Mouse (Mus musculus) ovary, postnatal 14 days (tissue): ENCODE results near the gene Dync1li1.
A peak's percentile ranks its signal among the peaks of the same experiment; 100 is the strongest.
"Not testable (repeated sequence)": the region's sequence is repeated elsewhere in the genome, so short reads cannot be mapped to it uniquely, and the experiment has no call there.

ENCODE experiments used
- DNase-seq: peaks from one replicate; pipeline ENCODE4 v3.0.0; 2022; ENCODE audit warnings: low spot score

Gene Dync1li1

DNA sequence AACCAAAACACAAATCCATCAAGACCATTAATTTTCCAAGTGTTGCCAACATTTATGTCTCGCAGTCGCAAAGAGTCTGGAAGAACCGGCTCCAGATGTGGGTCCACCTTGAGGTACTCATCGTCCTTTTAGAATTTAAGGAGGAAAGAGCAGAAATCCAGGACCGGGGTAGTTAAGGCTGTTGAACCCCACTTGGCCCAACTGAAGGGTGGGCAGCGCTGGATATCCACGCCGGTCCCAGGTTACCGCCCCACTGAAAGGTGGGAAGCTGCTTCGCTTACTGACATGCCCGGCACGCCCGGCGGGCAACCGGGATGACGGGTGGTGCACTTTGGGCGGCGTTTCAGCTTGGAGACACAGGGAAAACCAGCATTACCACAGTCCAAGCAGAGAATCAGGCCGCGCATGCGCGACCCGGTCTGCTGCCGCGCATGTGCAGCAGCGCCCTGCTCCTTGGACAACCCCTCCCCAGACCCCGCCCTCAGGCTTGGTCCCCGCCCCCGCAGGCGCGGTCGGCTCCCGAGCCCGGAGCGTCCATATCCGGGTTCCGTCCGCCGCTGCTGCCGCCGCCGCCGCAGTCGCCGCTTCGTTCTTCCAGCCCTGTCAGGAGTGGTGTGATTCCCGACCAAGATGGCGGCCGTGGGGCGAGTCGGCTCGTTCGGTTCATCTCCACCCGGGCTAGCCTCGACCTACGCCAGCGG lies at the start of gene Dync1li1:
Gene Dync1li1 (plus strand): TSS at position 539 of the 701 bp plus-strand sequence.
- DNase-seq = peak; percentile 97

- no peak for DNase-seq
These were observed 49.3 kb upstream of the Dync1li1 start for GRCm38 (mm10) chr9:114639186-114639748.

GRCm38 (mm10) chr9:114639839-114640646 lies 48.5 kb upstream of the Dync1li1 start, which contains the start of gene Cnot10:
Cnot10 (minus strand) TSS chr9:114640184.
- DNase-seq = peak; percentile 97

DNA sequence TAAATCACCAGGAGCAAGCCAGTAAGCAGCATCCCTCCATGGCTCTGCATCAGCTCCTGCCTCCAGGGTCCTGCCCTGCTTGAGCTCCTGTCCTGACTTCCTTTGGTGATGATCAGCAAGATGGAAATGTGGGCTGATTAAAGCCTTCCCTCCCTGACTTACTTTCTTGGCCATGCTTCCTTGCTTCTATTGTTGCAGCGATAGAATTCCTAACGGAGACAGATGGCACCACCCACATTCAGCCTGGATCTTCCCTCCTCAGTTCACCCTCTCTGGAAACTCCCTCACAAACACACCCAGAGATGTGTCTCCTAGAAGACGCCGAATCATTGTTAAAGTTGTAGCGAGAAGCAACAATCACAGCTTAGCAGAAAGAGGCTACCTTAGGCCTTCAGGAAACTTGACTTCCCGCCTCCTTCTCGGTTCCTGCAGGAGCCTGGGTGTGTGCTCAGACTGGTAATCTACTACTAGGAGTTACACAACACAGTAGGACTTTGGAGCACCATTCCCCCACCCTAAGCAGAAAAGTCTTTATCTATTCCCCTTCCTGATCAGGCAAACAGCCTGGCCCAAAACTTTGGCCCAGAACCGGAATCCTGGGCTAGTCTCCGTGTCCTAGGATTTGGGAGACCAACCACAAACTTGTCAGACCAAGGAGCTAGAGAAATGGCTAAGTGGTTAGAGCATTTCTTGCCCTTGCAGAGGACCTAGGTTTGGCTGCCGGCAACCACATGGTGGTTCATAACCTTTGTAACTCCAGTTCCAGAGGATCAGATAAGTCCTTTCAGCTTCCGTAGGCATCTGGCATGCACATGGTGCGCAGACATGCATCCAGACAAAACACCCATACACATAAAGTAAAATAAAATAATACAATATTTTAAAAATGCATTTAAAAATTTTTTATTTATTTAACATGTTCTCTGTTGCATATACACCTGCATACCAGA lies 41.8 kb upstream of the Dync1li1 start:
- no peak for DNase-seq

GRCm38 (mm10) chr9:114647506-114648432 lies 40.8 kb upstream of the Dync1li1 start:
- DNase-seq = no peak

DNA sequence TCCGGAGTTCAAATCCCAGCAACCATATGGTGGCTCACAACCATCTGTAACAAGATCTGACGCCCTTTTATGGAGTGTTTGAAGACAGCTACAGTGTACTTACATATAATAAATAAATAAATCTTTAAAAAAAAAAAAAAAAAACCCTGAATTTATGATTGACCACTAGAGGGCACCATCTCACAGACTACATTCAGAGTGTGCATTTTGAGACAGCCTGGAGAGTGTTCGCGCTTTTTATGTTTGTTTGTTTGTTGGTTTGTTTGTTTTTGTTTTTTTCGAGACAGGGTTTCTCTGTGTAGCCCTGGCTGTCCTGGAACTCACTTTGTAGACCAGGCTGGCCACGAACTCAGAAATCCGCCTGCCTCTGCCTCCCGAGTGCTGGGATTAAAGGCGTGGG lies 40.1 kb upstream of the Dync1li1 start:
- DNase-seq = not testable (repeated sequence)

DNA sequence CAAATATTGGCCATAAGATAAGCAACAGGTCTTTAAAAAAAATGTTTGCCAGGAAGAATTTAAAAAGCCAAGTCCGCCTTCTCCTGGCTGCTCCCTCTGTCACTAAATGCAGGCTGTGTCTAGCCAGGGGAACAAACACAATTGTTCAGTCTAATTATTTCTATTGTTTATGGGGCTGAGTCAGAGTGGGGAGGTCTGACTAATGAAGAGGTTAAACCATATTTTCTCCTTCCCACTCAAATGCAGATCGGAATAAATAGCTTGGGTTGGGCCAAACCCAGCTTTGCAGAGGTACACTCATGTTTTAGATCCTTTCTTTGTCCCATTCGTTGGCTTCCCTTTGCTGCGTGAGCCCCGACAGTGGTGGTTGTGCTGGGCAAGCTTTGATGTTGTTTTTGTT lies 39.2 kb upstream of the Dync1li1 start:
- no peak for DNase-seq

GRCm38 (mm10) chr9:114650938-114651634 lies 37.5 kb upstream of the Dync1li1 start:
- DNase-seq = no peak

- no peak for DNase-seq
These were observed 33.2 kb upstream of the Dync1li1 start for GRCm38 (mm10) chr9:114655356-114655755.

- no peak for DNase-seq
These were observed 31.9 kb upstream of the Dync1li1 start for GRCm38 (mm10) chr9:114656701-114657100.

- no peak for DNase-seq
These were observed 28.1 kb upstream of the Dync1li1 start for GRCm38 (mm10) chr9:114660506-114660905.

- no peak for DNase-seq
These were observed 27.6 kb upstream of the Dync1li1 start for GRCm38 (mm10) chr9:114660983-114661382.

- DNase-seq = no peak
These were observed 26.6 kb upstream of the Dync1li1 start for GRCm38 (mm10) chr9:114661991-114662390.

- DNase-seq = no peak
These were observed 24.8 kb upstream of the Dync1li1 start for GRCm38 (mm10) chr9:114663782-114664181.

DNA sequence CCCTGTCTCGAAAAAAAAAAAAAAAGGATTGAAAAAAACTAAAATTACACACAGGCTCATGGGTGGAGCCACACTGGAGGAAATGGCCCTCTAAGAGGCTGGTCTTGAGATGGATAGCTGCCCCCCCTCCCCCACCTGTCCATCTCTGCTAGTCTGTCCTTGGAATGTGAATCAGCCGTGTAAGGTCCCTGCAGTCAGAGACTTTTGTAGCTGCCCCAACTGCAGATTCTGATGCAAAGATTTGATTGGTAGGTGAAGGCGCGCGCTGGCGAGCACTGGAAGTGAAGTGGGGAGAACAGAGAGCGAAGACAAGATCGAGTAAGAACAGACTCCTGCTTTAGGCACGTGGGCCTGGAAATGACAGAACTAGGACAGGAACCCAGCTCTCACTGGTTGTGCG lies 21.7 kb upstream of the Dync1li1 start:
- DNase-seq = no peak

DNA sequence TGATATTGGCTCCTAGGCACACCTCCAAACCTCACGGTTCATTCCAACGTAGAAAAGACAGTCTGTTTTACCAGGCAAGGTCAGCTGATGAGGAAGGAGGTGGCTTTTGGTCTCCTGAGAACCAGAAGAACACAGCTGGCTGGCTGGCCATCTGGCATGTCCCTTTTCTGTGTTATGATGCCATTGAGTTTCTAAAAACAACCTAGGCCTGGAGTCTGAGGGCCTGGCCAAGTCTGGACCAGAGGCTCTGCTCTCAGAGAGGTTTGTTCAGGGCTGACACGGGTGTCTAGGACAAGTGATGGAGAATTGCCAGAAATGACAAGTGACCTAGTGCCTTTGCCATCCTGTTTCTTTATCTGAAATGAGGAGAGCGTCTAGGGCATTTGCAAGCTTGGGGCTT lies 20.5 kb upstream of the Dync1li1 start:
- no peak for DNase-seq

GRCm38 (mm10) chr9:114669011-114669410 lies 19.6 kb upstream of the Dync1li1 start:
- DNase-seq = no peak

DNA sequence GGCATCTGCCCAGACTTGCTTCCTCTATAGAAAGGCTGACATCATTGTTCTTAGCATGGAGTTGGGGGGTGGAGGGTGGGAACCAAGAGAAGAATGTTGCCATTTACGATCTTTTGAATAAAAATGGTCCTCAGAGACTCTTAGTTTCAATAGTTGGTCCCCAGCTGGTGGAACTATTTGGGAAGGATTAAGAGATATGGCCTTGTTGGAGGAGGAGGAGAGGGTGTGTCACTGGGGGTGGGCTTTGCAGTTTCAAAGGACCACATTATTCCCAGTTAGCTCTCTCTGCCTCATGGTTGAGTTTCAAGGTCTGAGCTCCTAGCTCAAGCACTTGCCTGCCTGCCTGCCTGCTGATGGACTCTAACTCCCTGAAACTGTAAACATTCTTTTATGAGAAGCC lies 16.6 kb upstream of the Dync1li1 start:
- DNase-seq = no peak

DNA sequence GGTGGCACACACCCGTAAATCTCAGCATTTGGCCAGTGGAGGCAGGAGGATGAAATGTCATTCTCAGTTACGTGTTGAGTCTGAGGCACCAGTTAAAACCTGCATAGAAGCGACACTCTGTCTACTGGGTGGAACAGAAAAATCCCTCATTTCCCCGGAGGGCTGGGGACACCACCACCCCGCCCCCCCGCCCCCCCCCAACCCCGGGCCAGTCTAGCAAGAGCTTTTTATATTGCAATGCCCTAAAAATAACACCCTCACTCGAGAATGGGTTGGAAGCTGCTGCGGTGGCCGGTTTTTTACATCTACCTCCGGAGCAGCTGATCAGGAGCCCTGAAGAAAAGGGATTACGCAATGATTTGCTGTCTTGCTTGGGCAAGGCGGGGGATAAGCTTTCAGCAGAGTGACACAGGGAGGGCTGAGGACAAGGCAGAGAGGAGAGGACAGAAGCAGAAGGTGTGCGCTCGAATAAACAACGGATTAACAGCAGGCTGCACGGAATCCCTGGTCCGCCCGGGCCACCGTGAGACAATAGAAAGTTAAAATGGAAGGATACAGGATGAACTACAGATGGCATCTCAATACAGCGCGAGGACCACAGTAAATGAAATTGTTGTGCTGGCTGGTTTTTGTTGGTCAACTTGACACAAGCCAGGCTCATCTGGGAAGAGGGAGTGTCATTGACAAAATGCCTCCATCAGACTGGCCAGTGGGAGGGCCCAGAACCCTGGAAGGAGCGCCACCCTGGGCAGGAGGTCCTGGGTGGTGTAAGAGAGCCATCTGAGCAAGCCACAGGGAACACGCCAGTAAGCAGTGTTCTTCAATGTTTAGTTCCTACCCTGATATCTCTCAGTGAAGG lies 15.7 kb upstream of the Dync1li1 start:
- no peak for DNase-seq
